Mouse (Mus musculus): Measurements from ENCODE around the gene Ntrk2. TPM values are rescaled to one million over a fixed set of nuclear protein-coding genes. Genes with fewer than 3 reads are reported as not detected.

Ntrk2 gene
- polyA plus RNA-seq, 1 experiment: 0.81 TPM

- WGBS: 86% methylated on average over 6 of the region's 6 CpGs
- H3K27me3 ChIP-seq (ENCODE audit: control insufficient read depth, insufficient read depth, low read length): no peaks in the 10 kb centered on the region
- H3K4me3 ChIP-seq (ENCODE audit: low read depth, low read length): no peak overlapping the region
- no peaks in the 10 kb centered on the region for H3K4me1 ChIP-seq (ENCODE audit: control insufficient read depth, insufficient read depth, insufficient read length, low read length)
- H3K36me3 ChIP-seq (ENCODE audit: control insufficient read depth, insufficient read depth, low read length): no peaks in the 10 kb centered on the region
- no peak for TF ChIP-seq POLR2A (IDR thresholded peaks at IDR 0.05; ENCODE audit: low read depth, low read length)
- TF ChIP-seq CTCF (IDR thresholded peaks at IDR 0.05; ENCODE audit: extremely low read depth, insufficient read length, insufficient replicate concordance, low read depth, low read length): no peak
- H3K27ac ChIP-seq (ENCODE audit: insufficient read depth, low read depth, low read length): no peak overlapping the region
Observed at GRCm38 (mm10) chr13:58946589-58946988, 140.2 kb downstream of the Ntrk2 start.

- 57% methylated on average over 9 of the region's 9 CpGs for WGBS
- Histone ChIP-seq H3K27me3 (ENCODE audit: control insufficient read depth, insufficient read depth, low read length) (no peaks in the 10 kb centered on the region), H3K4me1 (ENCODE audit: control insufficient read depth, insufficient read depth, insufficient read length, low read length) (no peaks in the 10 kb centered on the region), H3K4me3 (ENCODE audit: low read depth, low read length) (no peak overlapping the region), H3K27ac (ENCODE audit: insufficient read depth, low read depth, low read length) (no peak overlapping the region), H3K36me3 (ENCODE audit: control insufficient read depth, insufficient read depth, low read length) (no peaks in the 10 kb centered on the region)
- TF ChIP-seq POLR2A (IDR thresholded peaks at IDR 0.05; ENCODE audit: low read depth, low read length): no peak
- no peak for TF ChIP-seq CTCF (IDR thresholded peaks at IDR 0.05; ENCODE audit: extremely low read depth, insufficient read length, insufficient replicate concordance, low read depth, low read length)
Observed at GRCm38 (mm10) chr13:58947056-58947455, 140.7 kb downstream of the Ntrk2 start.

GRCm38 (mm10) chr13:58954331-58954730, 148.0 kb downstream of the Ntrk2 start:
- Histone ChIP-seq H3K27ac (ENCODE audit: insufficient read depth, low read depth, low read length) (no peak overlapping the region), H3K27me3 (ENCODE audit: control insufficient read depth, insufficient read depth, low read length) (no peaks in the 10 kb centered on the region), H3K36me3 (ENCODE audit: control insufficient read depth, insufficient read depth, low read length) (no peaks in the 10 kb centered on the region), H3K4me1 (ENCODE audit: control insufficient read depth, insufficient read depth, insufficient read length, low read length) (no peaks in the 10 kb centered on the region), H3K4me3 (ENCODE audit: low read depth, low read length) (no peak overlapping the region)
- TF ChIP-seq CTCF (IDR thresholded peaks at IDR 0.05; ENCODE audit: extremely low read depth, insufficient read length, insufficient replicate concordance, low read depth, low read length) (no peak), POLR2A (IDR thresholded peaks at IDR 0.05; ENCODE audit: low read depth, low read length) (no peak)
- WGBS: 65% methylated on average over 4 of the region's 4 CpGs

DNA sequence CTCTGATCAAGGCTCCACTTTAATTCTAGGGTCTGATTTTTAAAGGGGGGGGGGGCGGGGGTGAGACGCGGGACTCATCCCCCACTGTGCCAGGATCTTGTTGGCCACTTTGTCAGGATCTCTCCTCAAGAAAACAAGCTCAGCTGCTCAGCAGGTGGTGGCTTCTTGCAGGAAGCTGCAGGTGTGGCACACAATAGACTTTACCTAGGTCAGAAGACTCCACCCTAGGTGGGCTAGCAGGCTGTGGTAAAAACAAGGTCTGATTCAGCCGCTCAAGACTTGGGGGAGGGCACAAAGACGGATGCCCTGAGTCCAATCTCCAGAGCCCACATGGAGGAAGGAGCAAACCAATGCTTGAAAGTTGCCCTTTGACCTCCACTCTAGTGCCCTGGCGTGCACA, 148.4 kb downstream of the Ntrk2 start:
- Histone ChIP-seq H3K27ac (ENCODE audit: insufficient read depth, low read depth, low read length) (no peak overlapping the region), H3K4me1 (ENCODE audit: control insufficient read depth, insufficient read depth, insufficient read length, low read length) (no peaks in the 10 kb centered on the region), H3K27me3 (ENCODE audit: control insufficient read depth, insufficient read depth, low read length) (no peaks in the 10 kb centered on the region), H3K36me3 (ENCODE audit: control insufficient read depth, insufficient read depth, low read length) (no peaks in the 10 kb centered on the region), H3K4me3 (ENCODE audit: low read depth, low read length) (no peak overlapping the region)
- WGBS: 7% methylated on average over 6 of the region's 6 CpGs
- no peak for TF ChIP-seq CTCF (IDR thresholded peaks at IDR 0.05; ENCODE audit: extremely low read depth, insufficient read length, insufficient replicate concordance, low read depth, low read length)
- TF ChIP-seq POLR2A (IDR thresholded peaks at IDR 0.05; ENCODE audit: low read depth, low read length): no peak

GRCm38 (mm10) chr13:58955237-58955777, 148.9 kb downstream of the Ntrk2 start:
- H3K27ac ChIP-seq (ENCODE audit: insufficient read depth, low read depth, low read length): no peak overlapping the region
- H3K4me3 ChIP-seq (ENCODE audit: low read depth, low read length): no peak overlapping the region
- TF ChIP-seq POLR2A (IDR thresholded peaks at IDR 0.05; ENCODE audit: low read depth, low read length): no peak
- TF ChIP-seq CTCF (IDR thresholded peaks at IDR 0.05; ENCODE audit: extremely low read depth, insufficient read length, insufficient replicate concordance, low read depth, low read length): no peak
- H3K4me1 ChIP-seq (ENCODE audit: control insufficient read depth, insufficient read depth, insufficient read length, low read length): no peaks in the 10 kb centered on the region
- no peaks in the 10 kb centered on the region for H3K36me3 ChIP-seq (ENCODE audit: control insufficient read depth, insufficient read depth, low read length)
- H3K27me3 ChIP-seq (ENCODE audit: control insufficient read depth, insufficient read depth, low read length): no peaks in the 10 kb centered on the region
- 31% methylated on average over 8 of the region's 8 CpGs for WGBS

DNA sequence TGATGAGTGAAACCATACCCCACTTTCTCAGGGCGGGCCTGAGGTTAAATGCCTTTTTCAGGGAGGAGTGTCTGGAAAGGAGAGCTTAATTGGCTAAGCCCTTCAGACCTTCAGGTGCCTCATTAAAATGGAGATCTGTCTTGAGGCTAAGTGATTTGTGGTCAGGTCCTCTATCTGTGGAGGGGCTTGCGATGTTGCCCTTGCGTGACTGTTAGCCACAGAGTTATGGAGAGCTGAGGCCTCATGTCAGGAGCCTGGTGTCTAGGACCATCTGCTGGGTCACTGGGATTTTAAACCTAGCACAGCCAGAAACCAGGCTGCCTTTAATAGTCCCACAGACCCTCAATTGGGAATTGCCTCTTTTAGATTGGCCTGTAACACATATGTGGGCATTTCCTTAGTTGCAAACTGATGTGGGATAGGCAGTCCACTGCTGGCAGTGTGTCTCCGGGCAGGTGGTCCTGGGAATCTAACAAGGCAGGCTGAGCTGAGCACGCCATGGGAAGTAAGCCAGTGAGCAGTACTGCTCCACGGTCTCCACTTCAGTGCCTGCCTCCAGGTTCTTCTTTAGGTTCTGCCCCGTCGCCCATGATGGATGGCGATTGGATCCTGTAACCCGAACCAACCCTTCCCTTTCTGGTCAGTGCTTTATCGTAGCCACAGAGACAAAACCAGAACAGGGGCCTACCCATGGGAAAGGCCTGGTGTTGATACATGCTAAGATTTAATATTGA, 152.0 kb downstream of the Ntrk2 start:
- H3K27me3 ChIP-seq (ENCODE audit: control insufficient read depth, insufficient read depth, low read length): no peaks in the 10 kb centered on the region
- TF ChIP-seq POLR2A (IDR thresholded peaks at IDR 0.05; ENCODE audit: low read depth, low read length): no peak
- TF ChIP-seq CTCF (IDR thresholded peaks at IDR 0.05; ENCODE audit: extremely low read depth, insufficient read length, insufficient replicate concordance, low read depth, low read length): no peak
- H3K36me3 ChIP-seq (ENCODE audit: control insufficient read depth, insufficient read depth, low read length): no peaks in the 10 kb centered on the region
- no peak overlapping the region for H3K4me3 ChIP-seq (ENCODE audit: low read depth, low read length)
- 87% methylated on average over 11 of the region's 11 CpGs for WGBS
- H3K4me1 ChIP-seq (ENCODE audit: control insufficient read depth, insufficient read depth, insufficient read length, low read length): no peaks in the 10 kb centered on the region
- no peak overlapping the region for H3K27ac ChIP-seq (ENCODE audit: insufficient read depth, low read depth, low read length)

GRCm38 (mm10) chr13:58960321-58960720, 154.0 kb downstream of the Ntrk2 start:
- Histone ChIP-seq H3K36me3 (ENCODE audit: control insufficient read depth, insufficient read depth, low read length) (no peaks in the 10 kb centered on the region), H3K4me3 (ENCODE audit: low read depth, low read length) (no peak overlapping the region), H3K4me1 (ENCODE audit: control insufficient read depth, insufficient read depth, insufficient read length, low read length) (no peaks in the 10 kb centered on the region), H3K27ac (ENCODE audit: insufficient read depth, low read depth, low read length) (no peak overlapping the region), H3K27me3 (ENCODE audit: control insufficient read depth, insufficient read depth, low read length) (no peaks in the 10 kb centered on the region)
- 28% methylated on average over 6 of the region's 6 CpGs for WGBS
- TF ChIP-seq CTCF (IDR thresholded peaks at IDR 0.05; ENCODE audit: extremely low read depth, insufficient read length, insufficient replicate concordance, low read depth, low read length) (no peak), POLR2A (IDR thresholded peaks at IDR 0.05; ENCODE audit: low read depth, low read length) (no peak)
